Mouse (Mus musculus) ES-Bruce4 (cell line): ENCODE results near the gene Nrxn3. TPM values are rescaled to one million over a fixed set of nuclear protein-coding genes. Genes with fewer than 3 reads are reported as not detected.

Source experiments
- H3K27ac ChIP-seq: 2 replicates; pipeline ENCODE4 v1.5.1; 2012; ENCODE audit warnings: low read length, inconsistent platforms; ENCODE audit not compliant: insufficient read depth
- H3K27me3 ChIP-seq: 2 replicates; pipeline ENCODE4 v1.6.1; 2012; ENCODE audit warnings: mild to moderate bottlenecking, low read length, inconsistent platforms; ENCODE audit not compliant: control insufficient read depth, poor library complexity, insufficient read depth, severe bottlenecking
- H3K36me3 ChIP-seq: 2 replicates; pipeline ENCODE4 v1.6.1; 2012; ENCODE audit warnings: inconsistent platforms, mild to moderate bottlenecking, low read length, moderate library complexity; ENCODE audit not compliant: control insufficient read depth, poor library complexity, insufficient read depth, severe bottlenecking
- H3K4me1 ChIP-seq: one replicate; pipeline ENCODE4 v1.8.1; 2011; ENCODE audit warnings: low read length; ENCODE audit not compliant: control insufficient read depth, insufficient read depth
- H3K4me3 ChIP-seq: 2 replicates; pipeline ENCODE4 v1.5.1; 2011; ENCODE audit warnings: low read depth, mild to moderate bottlenecking, low read length
- H3K9ac ChIP-seq: 2 replicates; pipeline ENCODE4 v1.6.1; 2012; ENCODE audit warnings: low read depth, mild to moderate bottlenecking, inconsistent platforms; ENCODE audit not compliant: poor library complexity, severe bottlenecking
- H3K9me3 ChIP-seq: replicated peaks from 2 replicates; pipeline ENCODE4 v1.6.1; 2012; ENCODE audit warnings: mild to moderate bottlenecking, low read length, inconsistent platforms; ENCODE audit not compliant: control insufficient read depth, poor library complexity, insufficient read depth, severe bottlenecking
- CTCF ChIP-seq: IDR thresholded peaks from one replicate; pipeline ENCODE4 v1.8.1; 2011; ENCODE audit warnings: low read depth, low read length
- EP300 ChIP-seq: IDR thresholded peaks from 2 replicates; pipeline ENCODE4 v1.6.1; 2011; ENCODE audit warnings: low read depth, low read length; ENCODE audit not compliant: insufficient read depth
- POLR2A ChIP-seq: IDR thresholded peaks from one replicate; pipeline ENCODE4 v1.8.1; 2011; ENCODE audit warnings: low read length; ENCODE audit not compliant: insufficient read depth
- polyA plus RNA-seq: library from polyadenylated mRNA; stranded (reverse); fragments of >200 nt; gene quantifications from 2 replicates; pipeline ENCODE4 v1.2.4, GENCODE M21; 2011; ENCODE audit warnings: low read depth; ENCODE audit not compliant: missing spikeins, insufficient read depth, insufficient read length

Nrxn3 gene
- polyA plus RNA-seq, 1 experiment, result not detected

DNA sequence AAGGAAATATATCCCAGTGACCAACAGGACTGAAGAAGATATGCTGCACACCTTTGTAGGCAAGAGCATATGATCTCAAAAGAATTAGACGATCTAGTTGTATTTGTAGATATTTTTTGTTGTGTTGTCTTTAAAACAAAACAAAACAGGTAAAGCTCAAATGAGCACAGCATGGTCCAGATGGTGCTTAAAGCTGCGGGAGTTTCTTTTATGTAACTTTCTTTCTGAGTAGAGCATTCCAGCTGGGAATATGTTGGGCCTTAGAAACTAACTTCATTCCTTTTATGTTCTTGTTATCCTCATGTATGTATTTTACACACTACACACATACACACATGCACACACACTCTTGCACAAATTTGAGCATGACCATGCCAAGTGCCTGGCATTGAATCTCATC, 1545.4 kb downstream of the Nrxn3 start:
- H3K4me3 ChIP-seq, result no peak overlapping the region
- no peaks in the 10 kb centered on the region for H3K36me3 ChIP-seq
- H3K9me3 ChIP-seq, result no peaks in the 10 kb centered on the region
- H3K9ac ChIP-seq, result no peak overlapping the region
- H3K27ac ChIP-seq, result no peak overlapping the region
- no peaks in the 10 kb centered on the region for H3K27me3 ChIP-seq
- TF ChIP-seq EP300, result no peak
- TF ChIP-seq CTCF, result no peak
- TF ChIP-seq POLR2A, result no peak
- H3K4me1 ChIP-seq, result no peaks in the 10 kb centered on the region

DNA sequence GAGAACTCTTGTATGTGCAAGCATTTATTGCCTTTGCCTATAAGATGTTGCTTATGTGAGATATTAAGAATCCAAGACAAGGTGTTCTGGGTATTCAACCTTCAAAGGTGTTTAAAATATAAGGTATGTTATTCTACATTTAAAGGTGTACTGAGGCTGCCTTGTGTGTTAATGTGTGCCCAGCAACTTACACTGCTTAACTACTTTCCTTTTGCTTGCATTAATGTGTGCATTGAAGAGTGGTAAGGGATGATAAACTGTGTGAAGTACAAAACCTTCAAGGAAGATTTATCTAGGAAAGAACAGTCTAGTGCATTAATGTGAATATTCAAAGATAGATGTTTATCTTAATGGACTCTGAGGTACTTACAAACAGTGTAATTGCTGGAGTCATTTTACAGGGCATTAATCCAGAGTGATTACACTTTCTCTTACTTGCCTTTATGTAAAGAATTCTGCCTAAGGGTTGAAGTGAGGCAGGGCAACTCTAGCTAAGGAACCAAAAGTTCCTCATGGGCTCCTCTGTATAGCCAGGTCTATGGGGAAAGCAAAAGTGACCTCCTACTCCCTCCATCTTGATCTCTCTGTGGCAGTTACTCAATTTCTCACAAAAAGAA, 1548.2 kb downstream of the Nrxn3 start:
- H3K36me3 ChIP-seq, result no peaks in the 10 kb centered on the region
- no peak overlapping the region for H3K4me3 ChIP-seq
- no peak overlapping the region for H3K9ac ChIP-seq
- no peak for TF ChIP-seq EP300
- TF ChIP-seq CTCF, result no peak
- TF ChIP-seq POLR2A, result no peak
- no peaks in the 10 kb centered on the region for H3K9me3 ChIP-seq
- no peaks in the 10 kb centered on the region for H3K4me1 ChIP-seq
- H3K27me3 ChIP-seq, result no peaks in the 10 kb centered on the region
- no peak overlapping the region for H3K27ac ChIP-seq

DNA sequence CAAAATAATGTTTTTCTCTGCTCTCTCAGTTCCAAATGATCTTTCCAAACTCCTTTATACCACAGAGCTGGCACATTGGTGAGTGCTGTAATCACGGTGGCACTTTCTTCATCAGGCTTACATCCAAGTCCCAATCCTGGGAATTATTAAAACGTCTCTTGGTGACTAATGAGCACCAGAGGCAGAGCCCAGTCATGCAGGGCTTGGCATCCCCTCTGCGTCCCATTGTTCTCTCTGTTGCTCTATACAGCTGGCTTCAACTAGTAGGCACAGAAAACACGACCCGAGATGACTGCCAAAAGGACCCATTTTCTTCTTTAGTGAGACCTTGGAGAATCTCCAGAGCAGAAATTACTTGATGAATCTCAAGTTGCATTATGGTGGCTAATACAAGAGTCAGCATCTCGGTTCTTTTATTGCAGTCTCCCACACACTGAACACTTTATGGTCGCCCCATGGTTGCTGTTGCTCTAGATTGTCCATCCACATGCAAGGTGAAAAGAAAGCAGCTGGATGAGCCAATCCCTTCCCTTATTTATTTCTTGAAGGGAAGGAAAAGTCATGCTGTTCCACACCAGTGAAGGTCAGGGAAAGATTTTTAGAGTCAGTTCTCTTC, 1552.1 kb downstream of the Nrxn3 start:
- no peaks in the 10 kb centered on the region for H3K27me3 ChIP-seq
- no peak overlapping the region for H3K27ac ChIP-seq
- H3K36me3 ChIP-seq, result no peaks in the 10 kb centered on the region
- TF ChIP-seq CTCF, result no peak
- TF ChIP-seq EP300, result no peak
- TF ChIP-seq POLR2A, result no peak
- no peak overlapping the region for H3K9ac ChIP-seq
- H3K4me1 ChIP-seq, result no peaks in the 10 kb centered on the region
- no peaks in the 10 kb centered on the region for H3K9me3 ChIP-seq
- no peak overlapping the region for H3K4me3 ChIP-seq

DNA sequence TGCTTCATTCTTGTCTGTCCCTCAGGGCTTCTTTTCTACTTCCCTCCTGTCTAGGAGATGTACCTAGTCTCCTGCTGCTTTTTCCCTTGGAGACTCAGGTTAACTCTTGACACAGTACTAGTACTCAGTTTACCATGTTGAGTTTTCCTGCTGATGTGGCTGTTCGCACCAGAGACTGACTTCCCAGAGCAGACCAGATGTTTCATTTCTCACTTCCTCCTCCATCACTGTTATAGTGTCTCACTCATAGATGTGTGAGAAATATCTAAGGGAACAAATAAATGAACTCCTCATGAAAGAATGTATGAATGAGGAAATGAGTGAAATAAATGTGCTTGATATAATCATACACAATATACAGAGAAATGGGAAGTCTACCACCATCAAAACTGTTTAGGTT, 1558.6 kb downstream of the Nrxn3 start:
- Histone ChIP-seq H3K4me3 (no peak overlapping the region), H3K9me3 (no peaks in the 10 kb centered on the region), H3K27ac (no peak overlapping the region)

DNA sequence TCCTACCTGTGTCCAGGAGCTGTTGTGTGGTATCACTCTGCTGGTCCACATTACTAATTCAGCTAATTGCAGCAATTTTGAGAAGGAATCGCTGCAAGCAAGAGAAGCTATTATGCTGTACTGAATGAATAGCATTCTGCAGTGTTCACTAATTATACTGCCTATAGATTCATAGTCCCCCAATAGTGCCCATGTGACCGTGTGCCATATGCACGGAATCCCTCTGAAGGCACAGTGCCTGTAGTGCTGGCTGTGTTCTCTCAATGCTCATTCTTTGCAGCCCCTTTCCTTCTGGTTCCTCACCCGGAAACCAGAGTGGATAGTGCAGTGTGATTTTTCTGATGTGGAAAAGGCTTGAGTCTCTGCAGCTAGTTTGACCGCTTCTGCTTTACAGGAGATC, 1560.3 kb downstream of the Nrxn3 start:
- Histone ChIP-seq H3K36me3 (no peaks in the 10 kb centered on the region), H3K9ac (no peak overlapping the region), H3K9me3 (no peaks in the 10 kb centered on the region), H3K27ac (no peak overlapping the region), H3K4me1 (no peaks in the 10 kb centered on the region), H3K27me3 (no peaks in the 10 kb centered on the region), H3K4me3 (no peak overlapping the region)
- TF ChIP-seq POLR2A (no peak), CTCF (no peak), EP300 (no peak)

More for the DNA sequence above, 1558.6 kb downstream of the Nrxn3 start:
- Histone ChIP-seq H3K27me3 (no peaks in the 10 kb centered on the region), H3K9ac (no peak overlapping the region), H3K4me1 (no peaks in the 10 kb centered on the region), H3K36me3 (no peaks in the 10 kb centered on the region)
- TF ChIP-seq CTCF (no peak), EP300 (no peak), POLR2A (no peak)

DNA sequence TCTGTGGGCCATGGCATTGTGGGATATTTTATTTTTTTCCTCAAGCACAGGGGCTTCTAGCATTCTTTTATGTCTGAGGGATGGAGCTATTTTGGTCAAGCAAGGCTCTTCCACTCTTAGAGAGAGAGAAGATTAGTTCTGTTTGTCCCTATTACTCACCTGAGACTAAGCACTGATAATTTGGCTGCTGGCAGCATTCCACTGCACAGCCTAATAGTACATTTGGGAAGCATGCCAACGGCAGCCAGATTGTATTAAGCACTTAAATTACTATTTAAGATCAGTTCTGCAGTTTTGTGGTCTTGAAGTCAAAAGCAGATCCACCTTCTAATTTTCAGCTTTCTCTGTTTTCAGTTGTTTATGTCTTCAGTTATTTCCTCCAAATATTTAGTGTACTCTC, 1580.0 kb downstream of the Nrxn3 start:
- Histone ChIP-seq H3K9ac (no peak overlapping the region), H3K4me3 (no peak overlapping the region), H3K27me3 (no peaks in the 10 kb centered on the region), H3K36me3 (no peaks in the 10 kb centered on the region), H3K4me1 (no peaks in the 10 kb centered on the region), H3K27ac (no peak overlapping the region), H3K9me3 (no peaks in the 10 kb centered on the region)
- TF ChIP-seq POLR2A (no peak), EP300 (no peak), CTCF (no peak)
